8 mouse cellular contexts compared by ENCODE assay signal in genomic region chr11:97818571-97818970, GRCm38 (mm10). TPM values are rescaled to one million over a fixed set of nuclear protein-coding genes. Genes with fewer than 3 reads are reported as not detected.
DNase-seq lines count a peak whose midpoint lies in the region; ATAC-seq and TF ChIP-seq lines count a peak whose summit lies in the region.

No protein-coding gene starts in this region.

- 15% methylated on average over 4 of the region's 4 CpGs for WGBS in heart, embryonic 10.5 days
- 11% methylated on average over 4 of the region's 4 CpGs for WGBS in heart, embryonic 16.5 days
- 9% methylated on average over 4 of the region's 4 CpGs for WGBS in limb, embryonic 15.5 days
- 7% methylated on average over 4 of the region's 4 CpGs for WGBS in neural tube, embryonic 11.5 days

- no peak for DNase-seq in heart, embryonic 10.5 days (ENCODE audit: low spot score)
- no peak for DNase-seq in heart, adult 18-20 months
- DNase-seq in cerebellum, postnatal 14 days = peak; percentile 56 to 68
- DNase-seq in neural tube, embryonic 11.5 days (ENCODE audit: low spot score) = peak; percentile 81
- no peak for DNase-seq in ovary, postnatal 36 days (ENCODE audit: low spot score)
- no peak for DNase-seq in left cerebral cortex, adult 2 months (ENCODE audit: extremely low spot score in 1 of 2, low spot score in 2 of 2)

- H3K9ac ChIP-seq in heart, embryonic 16.5 days (ENCODE audit: low read length) = peak overlapping the region; percentile 46
- H3K9ac ChIP-seq in limb, embryonic 15.5 days = no peak overlapping the region
- H3K9ac ChIP-seq in neural tube, embryonic 11.5 days (ENCODE audit: low read length) = peak overlapping the region; percentile 68

- no peak for TF ChIP-seq CTCF in left cerebral cortex, adult 2 months (IDR thresholded peaks at IDR 0.05)

- no peak for ATAC-seq in heart, embryonic 16.5 days (replicated peaks; ENCODE audit: extremely low read depth, insufficient read depth, low FRiP score)
- no peak for ATAC-seq in limb, embryonic 15.5 days (ENCODE audit: insufficient number of reproducible peaks, low FRiP score, low TSS enrichment, low read depth)
- peak; percentile 55; the same call in 1 of the 2 replicates for ATAC-seq in neural tube, embryonic 11.5 days (ENCODE audit: insufficient read depth, low FRiP score, low TSS enrichment)

- H3K27me3 ChIP-seq in heart, embryonic 10.5 days (ENCODE audit: insufficient read depth, poor library complexity, severe bottlenecking) = no peaks in the 10 kb centered on the region
- H3K27me3 ChIP-seq in heart, embryonic 16.5 days (ENCODE audit: control insufficient read depth, insufficient read depth, low read length) = no peaks in the 10 kb centered on the region
- no peaks in the 10 kb centered on the region for H3K27me3 ChIP-seq in limb, embryonic 15.5 days
- H3K27me3 ChIP-seq in neural tube, embryonic 11.5 days (ENCODE audit: control insufficient read depth, insufficient read depth, low read length) = no peaks in the 10 kb centered on the region

- no peak overlapping the region for H3K4me2 ChIP-seq in heart, embryonic 16.5 days (ENCODE audit: low read depth, low read length)
- H3K4me2 ChIP-seq in limb, embryonic 15.5 days = no peak overlapping the region
- peak overlapping the region; percentile 4; the same call in 1 of the 2 replicates for H3K4me2 ChIP-seq in neural tube, embryonic 11.5 days (ENCODE audit: low read depth)

- intact Hi-C loops in left cerebral cortex, adult 2 months (cut with DNase I) = no loop called here

- peaks cover 92% of the 10 kb centered on the region for H3K4me1 ChIP-seq in heart, embryonic 10.5 days
- H3K4me1 ChIP-seq in heart, embryonic 16.5 days (ENCODE audit: control insufficient read depth, insufficient read depth, low read length) = peaks cover 57% of the 10 kb centered on the region
- H3K4me1 ChIP-seq in limb, embryonic 15.5 days = peaks cover 54% of the 10 kb centered on the region
- peaks cover 25% of the 10 kb centered on the region for H3K4me1 ChIP-seq in neural tube, embryonic 11.5 days (ENCODE audit: control insufficient read depth, insufficient read depth, low read length)

- no peak overlapping the region for H3K4me3 ChIP-seq in heart, embryonic 10.5 days
- H3K4me3 ChIP-seq in heart, embryonic 16.5 days (ENCODE audit: low read length) = no peak overlapping the region
- H3K4me3 ChIP-seq in limb, embryonic 15.5 days = no peak overlapping the region
- H3K4me3 ChIP-seq in neural tube, embryonic 11.5 days (ENCODE audit: low read depth, low read length) = no peak overlapping the region
- H3K4me3 ChIP-seq in left cerebral cortex, adult 2 months = no peak overlapping the region

- peak overlapping the region; percentile 89 for H3K27ac ChIP-seq in heart, embryonic 10.5 days
- peak overlapping the region; percentile 73 for H3K27ac ChIP-seq in heart, embryonic 16.5 days (ENCODE audit: low read length)
- peak overlapping the region; percentile 38; the same call in 1 of the 2 replicates for H3K27ac ChIP-seq in limb, embryonic 15.5 days
- peak overlapping the region; percentile 84 for H3K27ac ChIP-seq in neural tube, embryonic 11.5 days (ENCODE audit: low read depth, low read length)
- no peak overlapping the region; the same call in 1 of the 2 replicates for H3K27ac ChIP-seq in left cerebral cortex, adult 2 months

- H3K36me3 ChIP-seq in heart, embryonic 10.5 days = peaks cover 59% of the 10 kb centered on the region
- H3K36me3 ChIP-seq in heart, embryonic 16.5 days (ENCODE audit: control insufficient read depth, insufficient read depth) = 0 out of 2 replicates have a peak, but pooled peaks cover 8% of the 10 kb centered on the region
- peaks cover 78% of the 10 kb centered on the region for H3K36me3 ChIP-seq in limb, embryonic 15.5 days
- no peaks in the 10 kb centered on the region; the same call in 1 of the 2 replicates for H3K36me3 ChIP-seq in neural tube, embryonic 11.5 days (ENCODE audit: control insufficient read depth, insufficient read depth, low read length)

- H3K9me3 ChIP-seq in heart, embryonic 10.5 days = no peaks in the 10 kb centered on the region
- no peaks in the 10 kb centered on the region for H3K9me3 ChIP-seq in heart, embryonic 16.5 days (replicated peaks; ENCODE audit: control insufficient read depth, low read length)
- H3K9me3 ChIP-seq in limb, embryonic 15.5 days = no peaks in the 10 kb centered on the region
- H3K9me3 ChIP-seq in neural tube, embryonic 11.5 days (ENCODE audit: control insufficient read depth, low read length) = no peaks in the 10 kb centered on the region

RNA-seq across cellular contexts. Expression of gene Lasp1, which starts 19.8 kb away (rescaled TPM):
- polyA plus RNA-seq in heart, embryonic 10.5 days (2016; fragmentation: Nextera tagmentation; extraction: Ambion mirVana) = 50.8 and 65.1 TPM in 2 replicates
- total RNA-seq in heart, adult 18-20 months (2021) = 10 to 100 TPM; 34.9 to 36.6 TPM
- polyA plus RNA-seq in heart, embryonic 16.5 days (2015; fragmentation: Nextera tagmentation; extraction: Ambion mirVana) = 52.9 and 59.0 TPM in 2 replicates
- 128 and 131 TPM in 2 replicates for polyA plus RNA-seq in limb, embryonic 15.5 days (2015; fragmentation: Nextera tagmentation; extraction: Ambion mirVana)
- 68.8 and 73.1 TPM in 2 replicates for polyA plus RNA-seq in neural tube, embryonic 11.5 days (2014; fragmentation: Nextera tagmentation; extraction: Ambion mirVana)
- 100 to 1,000 TPM; 174 to 191 TPM for total RNA-seq in left cerebral cortex, adult 2 months (2021)

RNA-seq across cellular contexts. Expression of gene B230217C12Rik, which starts 22.0 kb away (rescaled TPM):
- polyA plus RNA-seq in heart, embryonic 10.5 days (2016; fragmentation: Nextera tagmentation; extraction: Ambion mirVana) = 9.2 and 9.6 TPM in 2 replicates
- total RNA-seq in heart, adult 18-20 months (2021) = under 1 TPM; 0.51 to 0.55 TPM
- 2.5 and 3.2 TPM in 2 replicates for polyA plus RNA-seq in heart, embryonic 16.5 days (2015; fragmentation: Nextera tagmentation; extraction: Ambion mirVana)
- polyA plus RNA-seq in limb, embryonic 15.5 days (2015; fragmentation: Nextera tagmentation; extraction: Ambion mirVana) = 4.5 and 5.3 TPM in 2 replicates
- polyA plus RNA-seq in neural tube, embryonic 11.5 days (2014; fragmentation: Nextera tagmentation; extraction: Ambion mirVana) = 14.1 and 15.0 TPM in 2 replicates
- total RNA-seq in left cerebral cortex, adult 2 months (2021) = 10 to 100 TPM; 77.6 to 78.9 TPM

RNA-seq across cellular contexts. Expression of gene Rpl23, which starts 36.3 kb away (rescaled TPM):
- polyA plus RNA-seq in heart, embryonic 10.5 days (2016; fragmentation: Nextera tagmentation; extraction: Ambion mirVana) = 387 and 414 TPM in 2 replicates
- 100 to 1,000 TPM; 505 to 584 TPM for total RNA-seq in heart, adult 18-20 months (2021)
- 299 and 310 TPM in 2 replicates for polyA plus RNA-seq in heart, embryonic 16.5 days (2015; fragmentation: Nextera tagmentation; extraction: Ambion mirVana)
- 447 and 586 TPM in 2 replicates for polyA plus RNA-seq in limb, embryonic 15.5 days (2015; fragmentation: Nextera tagmentation; extraction: Ambion mirVana)
- polyA plus RNA-seq in neural tube, embryonic 11.5 days (2014; fragmentation: Nextera tagmentation; extraction: Ambion mirVana) = 453 and 457 TPM in 2 replicates
- total RNA-seq in left cerebral cortex, adult 2 months (2021) = 100 to 1,000 TPM; 326 to 327 TPM

RNA-seq across cellular contexts. Expression of gene 1700001P01Rik, which starts 42.9 kb away (rescaled TPM):
- polyA plus RNA-seq in heart, embryonic 10.5 days (2016; fragmentation: Nextera tagmentation; extraction: Ambion mirVana) = 0.30 TPM in 1 of 2 replicates, not detected in the other
- total RNA-seq in heart, adult 18-20 months (2021) = not detected
- polyA plus RNA-seq in heart, embryonic 16.5 days (2015; fragmentation: Nextera tagmentation; extraction: Ambion mirVana) = 0.25 and 0.41 TPM in 2 replicates
- polyA plus RNA-seq in limb, embryonic 15.5 days (2015; fragmentation: Nextera tagmentation; extraction: Ambion mirVana) = 0.35 TPM in 1 of 2 replicates, not detected in the other
- polyA plus RNA-seq in neural tube, embryonic 11.5 days (2014; fragmentation: Nextera tagmentation; extraction: Ambion mirVana) = not detected in 2 replicates
- total RNA-seq in left cerebral cortex, adult 2 months (2021) = 1 to 10 TPM in 1 of 2 experiments, not detected in 1; 1.0 TPM

RNA-seq across cellular contexts. Expression of gene Cwc25, which starts 52.2 kb away (rescaled TPM):
- polyA plus RNA-seq in heart, embryonic 10.5 days (2016; fragmentation: Nextera tagmentation; extraction: Ambion mirVana) = 11.6 and 17.0 TPM in 2 replicates
- total RNA-seq in heart, adult 18-20 months (2021) = 1 to 10 TPM; 6.4 to 8.4 TPM
- polyA plus RNA-seq in heart, embryonic 16.5 days (2015; fragmentation: Nextera tagmentation; extraction: Ambion mirVana) = 10.7 and 12.5 TPM in 2 replicates
- 17.3 and 19.1 TPM in 2 replicates for polyA plus RNA-seq in limb, embryonic 15.5 days (2015; fragmentation: Nextera tagmentation; extraction: Ambion mirVana)
- polyA plus RNA-seq in neural tube, embryonic 11.5 days (2014; fragmentation: Nextera tagmentation; extraction: Ambion mirVana) = 13.3 and 13.7 TPM in 2 replicates
- 10 to 100 TPM; 19.5 to 21.3 TPM for total RNA-seq in left cerebral cortex, adult 2 months (2021)

Comparison
In these comparisons a context has a peak if more than half of its experiments do, and no peak if none do; other contexts are left out.
1. DNase-seq: peak in cerebellum, postnatal 14 days (2 of 2) and neural tube, embryonic 11.5 days (single experiment); none in heart, embryonic 10.5 days (single experiment), heart, adult 18-20 months (0 of 2), ovary, postnatal 36 days (single experiment) and left cerebral cortex, adult 2 months (0 of 2).